Mouse (Mus musculus) heart, postnatal 4 days (tissue): Measurements from ENCODE around the gene R3hdm2. TPM values are rescaled to one million over a fixed set of nuclear protein-coding genes. Genes with fewer than 3 reads are reported as not detected.

ENCODE experiments used
- DNase-seq: peaks from one replicate; pipeline ENCODE4 v3.0.0; 2021
- total RNA-seq, 2 experiments: library from RNA; stranded (reverse); gene quantifications; 2 replicates each; pipeline ENCODE4 v1.2.3; 2021

The R3hdm2 gene
- total RNA-seq, 2 experiments from 2014 or later: 115 to 116 TPM

GRCm38 (mm10) chr10:127496156-127496555 lies 116.0 kb downstream of the R3hdm2 start:
- DNase-seq: no peak

- no peak for DNase-seq
Measured at GRCm38 (mm10) chr10:127499516-127499915, 119.4 kb downstream of the R3hdm2 start.

- no peak for DNase-seq
Measured at GRCm38 (mm10) chr10:127500042-127500441, 119.9 kb downstream of the R3hdm2 start.

GRCm38 (mm10) chr10:127500894-127501893 lies 121.1 kb downstream of the R3hdm2 start, which contains the start of gene Stac3:
TSS of gene Stac3 (plus strand) at chr10:127501686.
- DNase-seq: no peak

GRCm38 (mm10) chr10:127508239-127508638 lies 128.1 kb downstream of the R3hdm2 start:
- DNase-seq: peak; percentile 81

GRCm38 (mm10) chr10:127509051-127509836 lies 129.1 kb downstream of the R3hdm2 start:
- DNase-seq: peak; percentile 93

GRCm38 (mm10) chr10:127509837-127510701 lies 129.9 kb downstream of the R3hdm2 start:
- DNase-seq: no peak

GRCm38 (mm10) chr10:127510895-127511617 lies 130.9 kb downstream of the R3hdm2 start:
- DNase-seq: no peak

- peak; percentile 44 for DNase-seq
Measured at GRCm38 (mm10) chr10:127511634-127512306, 131.6 kb downstream of the R3hdm2 start.

GRCm38 (mm10) chr10:127512307-127512666 lies 132.2 kb downstream of the R3hdm2 start:
- no peak for DNase-seq

- peak; percentile 97 for DNase-seq
Measured at GRCm38 (mm10) chr10:127512813-127513212, 132.7 kb downstream of the R3hdm2 start.

- no peak for DNase-seq
Measured at GRCm38 (mm10) chr10:127513501-127514091, 133.5 kb downstream of the R3hdm2 start.

GRCm38 (mm10) chr10:127514111-127514698 lies 134.1 kb downstream of the R3hdm2 start:
- no peak for DNase-seq

- peak; percentile 60 for DNase-seq
Measured at GRCm38 (mm10) chr10:127514764-127515163, 134.6 kb downstream of the R3hdm2 start, which contains the start of gene Ndufa4l2. TSS of gene Ndufa4l2 (plus strand) at chr10:127514967.

- DNase-seq: no peak
Measured at GRCm38 (mm10) chr10:127515271-127515982, 135.3 kb downstream of the R3hdm2 start.

GRCm38 (mm10) chr10:127515983-127516459 lies 135.9 kb downstream of the R3hdm2 start:
- DNase-seq: no peak

- peak; percentile 68 for DNase-seq
Measured at GRCm38 (mm10) chr10:127516576-127517260, 136.6 kb downstream of the R3hdm2 start.

- no peak for DNase-seq
Measured at GRCm38 (mm10) chr10:127517941-127518340, 137.8 kb downstream of the R3hdm2 start.
